Mouse (Mus musculus) stomach, postnatal 0 days (tissue): Measurements from ENCODE around the gene Plbd2.

Source experiments
- CTCF ChIP-seq: IDR thresholded peaks from 2 replicates; pipeline ENCODE4 v1.5.1; 2016; ENCODE audit warnings: antibody characterized with exemption, low read depth, mild to moderate bottlenecking, moderate library complexity
- EP300 ChIP-seq: optimal IDR thresholded peaks from 2 replicates; pipeline ENCODE3; 2016; ENCODE audit warnings: antibody characterized with exemption

GRCm38 (mm10) chr5:120534686-120535075 lies 31.3 kb upstream of the Plbd2 start:
- TF ChIP-seq CTCF: no peak
- TF ChIP-seq EP300: no peak
